Comparison of ENCODE assay signal across 19 mouse cellular contexts in genomic region chr1:106564436-106564835, GRCm38 (mm10).
A peak's percentile ranks its signal among the peaks of the same experiment; 100 is the strongest.
DNase-seq lines count a peak whose midpoint lies in the region; TF ChIP-seq lines count a peak whose summit lies in the region.
"Had no signal": no experiment of that assay in that cellular context is flagged by ENCODE, and none has a peak within 500 bp of the region (broad histone marks: within the 10 kb centered on the region; RNA-seq: fewer than 3 reads in every experiment).

No protein-coding gene starts in this region.

- no peak for TF ChIP-seq POLR2A in ES-Bruce4 (IDR thresholded peaks at IDR 0.05; ENCODE audit: insufficient read depth, low read length)

- in situ Hi-C loops in ES-E14 (cut with MboI; ENCODE audit: low sequenced_read_pairs in 2 of 2, unreplicated experiment in 2 of 2): no loop called here

- H3K27ac ChIP-seq in ES-Bruce4 (ENCODE audit: insufficient read depth, low read length) (peak overlapping the region; percentile 4; the same call in 1 of the 2 replicates), ES-E14 (ENCODE audit: insufficient read depth, low read depth, low read length, poor library complexity, severe bottlenecking) (no peak overlapping the region)
- no peak overlapping the region for H3K27ac ChIP-seq in left cerebral cortex, adult 2 months
- H3K27ac ChIP-seq: embryonic facial prominence, embryonic 10.5 days; embryonic facial prominence, embryonic 12.5 days; forebrain, embryonic 13.5 days; forebrain, embryonic 15.5 days had no signal

- H3K36me3 ChIP-seq in ES-Bruce4 (ENCODE audit: control insufficient read depth, insufficient read depth, low read length, poor library complexity, severe bottlenecking) (no peaks in the 10 kb centered on the region), ES-E14 (ENCODE audit: control insufficient read depth, insufficient read depth, low read length, poor library complexity, severe bottlenecking) (no peaks in the 10 kb centered on the region)
- H3K36me3 ChIP-seq: embryonic facial prominence, embryonic 10.5 days; embryonic facial prominence, embryonic 12.5 days; forebrain, embryonic 15.5 days had no signal

- intact Hi-C loops in left cerebral cortex, adult 2 months (cut with DNase I): no loop called here

- no peak overlapping the region for H3K9ac ChIP-seq in ES-Bruce4 (ENCODE audit: low read depth, poor library complexity, severe bottlenecking)
- H3K9ac ChIP-seq in ES-E14 (ENCODE audit: insufficient read depth, low read depth, low read length, poor library complexity, severe bottlenecking): no peak overlapping the region
- H3K9ac ChIP-seq: embryonic facial prominence, embryonic 12.5 days; forebrain, embryonic 13.5 days; forebrain, embryonic 15.5 days; forebrain, postnatal 0 days had no signal

- no peaks in the 10 kb centered on the region for H3K27me3 ChIP-seq in ES-Bruce4 (ENCODE audit: control insufficient read depth, insufficient read depth, low read length, poor library complexity, severe bottlenecking)
- H3K27me3 ChIP-seq: embryonic facial prominence, embryonic 12.5 days; forebrain, embryonic 13.5 days; forebrain, embryonic 15.5 days had no signal

- H3K4me1 ChIP-seq in ES-Bruce4 (ENCODE audit: control insufficient read depth, insufficient read depth, low read length) (peaks cover 5% of the 10 kb centered on the region), ES-E14 (ENCODE audit: control insufficient read depth in 2 of 2, insufficient read depth in 2 of 2, low read length in 2 of 2, poor library complexity in 1 of 2) (peaks cover 2 to 20% of the 10 kb centered on the region in 2 experiments; a peak in 2 of 4 replicates)
- H3K4me1 ChIP-seq: forebrain, embryonic 15.5 days had no signal

- no peak for TF ChIP-seq EP300 in ES-Bruce4 (IDR thresholded peaks at IDR 0.05; ENCODE audit: insufficient read depth, low read depth, low read length)

- H3K9me3 ChIP-seq in ES-Bruce4 (replicated peaks; ENCODE audit: control insufficient read depth, insufficient read depth, low read length, poor library complexity, severe bottlenecking) (no peaks in the 10 kb centered on the region), ES-E14 (ENCODE audit: control insufficient read depth, insufficient read depth, low read depth, low read length) (no peaks in the 10 kb centered on the region)
- H3K9me3 ChIP-seq: embryonic facial prominence, embryonic 10.5 days; embryonic facial prominence, embryonic 12.5 days; forebrain, embryonic 13.5 days; forebrain, embryonic 15.5 days had no signal

- DNase-seq in ES-E14 (ENCODE audit: low read depth, low spot score) (peak; percentile 25), ZHBTc4 (ENCODE audit: low read depth, low spot score) (peak; percentile 81)
- no peak for DNase-seq in left cerebral cortex, adult 2 months (ENCODE audit: extremely low spot score in 1 of 2, low spot score in 2 of 2)
- no peak for DNase-seq in cerebellum, adult 9-11 months
- DNase-seq in lung, postnatal 25 days (ENCODE audit: low spot score): no peak
- DNase-seq: adrenal gland, adult 2 months; adrenal gland, postnatal 10 days; adrenal gland, postnatal 25 days; cerebellum, adult 11 months; cerebellum, adult 18-20 months; cerebellum, adult 8-10 months; cerebellum, postnatal 10 days; cerebellum, postnatal 25 days; forebrain, postnatal 0 days had no signal

- TF ChIP-seq CTCF in ES-Bruce4 (IDR thresholded peaks at IDR 0.05; ENCODE audit: low read depth, low read length): no peak
- no peak for TF ChIP-seq CTCF in left cerebral cortex, adult 2 months (IDR thresholded peaks at IDR 0.05)

- H3K4me3 ChIP-seq in ES-Bruce4 (ENCODE audit: low read depth, low read length) (no peak overlapping the region), ES-E14 (ENCODE audit: insufficient read depth in 1 of 2, low read depth in 1 of 2, low read length in 2 of 2, poor library complexity in 1 of 2, severe bottlenecking in 1 of 2) (no peak overlapping the region)
- no peak overlapping the region for H3K4me3 ChIP-seq in left cerebral cortex, adult 2 months
- H3K4me3 ChIP-seq: embryonic facial prominence, embryonic 10.5 days; embryonic facial prominence, embryonic 12.5 days; forebrain, embryonic 13.5 days; forebrain, embryonic 15.5 days had no signal

TF ChIP-seq in ES-E14, 5 proteins besides CTCF, POLR2A, EP300 and RAD21:
- TF ChIP-seq HCFC1 (IDR thresholded peaks at IDR 0.05; ENCODE audit: borderline replicate concordance, insufficient read depth, low read length) (no peak), MAFK (IDR thresholded peaks at IDR 0.05; ENCODE audit: insufficient read depth, low read depth, low read length) (no peak), CHD2 (IDR thresholded peaks at IDR 0.05; ENCODE audit: low read depth, low read length) (no peak), ZC3H11A (IDR thresholded peaks at IDR 0.05; ENCODE audit: borderline replicate concordance, low read depth, low read length) (no peak), ZNF384 (IDR thresholded peaks at IDR 0.05; ENCODE audit: low read depth, low read length) (no peak)

Comparison
In these comparisons a context has a peak if more than half of its experiments do, and no peak if none do; other contexts are left out.
1. DNase-seq: peak in ES-E14 (single experiment) and ZHBTc4 (single experiment); none in left cerebral cortex, adult 2 months (0 of 2), cerebellum, adult 9-11 months (single experiment) and lung, postnatal 25 days (single experiment).